Mouse (Mus musculus) spleen, adult 2 months (tissue): ENCODE measurements around the gene Cd2.

ENCODE experiments used
- CTCF ChIP-seq: fragments of 200-500 bp; IDR thresholded peaks from 2 replicates; pipeline ENCODE4 v1.5.1; 2011; ENCODE audit warnings: mild to moderate bottlenecking, inconsistent platforms; ENCODE audit not compliant: insufficient read depth, insufficient read length, insufficient replicate concordance; ENCODE audit errors: extremely low read depth
- POLR2A ChIP-seq: fragments of 200-500 bp; IDR thresholded peaks from 2 replicates; pipeline ENCODE4 v1.6.1; 2011; ENCODE audit warnings: low read depth, low read length, inconsistent platforms

GRCm38 (mm10) chr3:101295931-101296820 lies 8.4 kb upstream of the Cd2 start:
- no peak for TF ChIP-seq CTCF
- no peak; the same call in 1 of the 2 replicates for TF ChIP-seq POLR2A
